Mouse (Mus musculus) MEL (cell line): ENCODE measurements around the gene Haghl. TPM values are rescaled to one million over a fixed set of nuclear protein-coding genes. Genes with fewer than 3 reads are reported as not detected.
A peak's percentile ranks its signal among the peaks of the same experiment; 100 is the strongest.

Experiments
- DNase-seq: peaks from one replicate; pipeline ENCODE4 v3.0.0; 2011; ENCODE audit warnings: low read depth, low spot score
- H3K27ac ChIP-seq: 2 replicates; pipeline ENCODE4 v1.5.1; 2012; ENCODE audit warnings: low read depth, mild to moderate bottlenecking, control low read depth, low read length, moderate library complexity; ENCODE audit not compliant: control insufficient read depth
- H3K27me3 ChIP-seq, 2 experiments: fragments of 150-350 bp in 1 of 2; sonication (generic) in 1 of 2; 2 replicates each; pipeline ENCODE4 v1.6.1; 2012; ENCODE audit warnings: low read length in 2 of 2, mild to moderate bottlenecking in 2 of 2, improper control_type of control experiment in 1 of 2, moderate library complexity in 1 of 2; ENCODE audit not compliant: insufficient read depth in 2 of 2, control insufficient read depth in 1 of 2
- H3K36me3 ChIP-seq, 2 experiments: 2 replicates each; pipeline ENCODE4 v1.6.1; 2012 to 2014; ENCODE audit warnings: low read length in 2 of 2, improper control_type of control experiment in 1 of 2, inconsistent platforms in 1 of 2, mild to moderate bottlenecking in 1 of 2; ENCODE audit not compliant: insufficient read depth in 2 of 2, control insufficient read depth in 1 of 2
- H3K4me1 ChIP-seq, 2 experiments: fragments of 150-350 bp in 1 of 2; sonication (generic) in 1 of 2; 2 replicates each; pipeline ENCODE4 v1.6.1; 2012; ENCODE audit warnings: low read length in 2 of 2, improper control_type of control experiment in 1 of 2, mild to moderate bottlenecking in 1 of 2; ENCODE audit not compliant: insufficient read depth in 2 of 2, control insufficient read depth in 1 of 2
- H3K4me3 ChIP-seq, 2 experiments: fragments of 150-350 bp in 1 of 2; sonication (generic) in 1 of 2; 2 replicates each; pipeline ENCODE4 v1.5.1; 2012; ENCODE audit warnings: low read depth in 2 of 2, low read length in 2 of 2, mild to moderate bottlenecking in 2 of 2, moderate library complexity in 2 of 2, control low read depth in 1 of 2, improper control_type of control experiment in 1 of 2; ENCODE audit not compliant: control insufficient read depth in 1 of 2, insufficient read depth in 1 of 2
- H3K79me2 ChIP-seq: 2 replicates; pipeline ENCODE4 v1.6.1; 2012; ENCODE audit warnings: mild to moderate bottlenecking, low read length, moderate library complexity; ENCODE audit not compliant: control insufficient read depth, poor library complexity, insufficient read depth
- H3K9ac ChIP-seq: 2 replicates; pipeline ENCODE4 v1.6.1; 2012; ENCODE audit warnings: low read depth, mild to moderate bottlenecking, control low read depth, low read length, moderate library complexity; ENCODE audit not compliant: control insufficient read depth, poor library complexity, severe bottlenecking
- H3K9me3 ChIP-seq: fragments of 150-350 bp; sonication (generic); replicated peaks from 2 replicates; pipeline ENCODE4 v1.6.1; 2012; ENCODE audit warnings: mild to moderate bottlenecking, low read length, improper control_type of control experiment, moderate library complexity; ENCODE audit not compliant: insufficient read depth
- CHD1 ChIP-seq: IDR thresholded peaks from 2 replicates; pipeline ENCODE4 v1.6.1; 2012; ENCODE audit warnings: low read depth, mild to moderate bottlenecking, inconsistent platforms, low read length, improper control_type of control experiment
- E2F4 ChIP-seq: IDR thresholded peaks from 2 replicates; pipeline ENCODE4 v1.6.1; 2011; ENCODE audit warnings: low read depth, low read length, improper control_type of control experiment, borderline replicate concordance
- ELF1 ChIP-seq: IDR thresholded peaks from 2 replicates; pipeline ENCODE4 v1.6.1; 2014; ENCODE audit warnings: low read depth, mild to moderate bottlenecking, inconsistent platforms, low read length, improper control_type of control experiment, moderate library complexity
- ETS1 ChIP-seq: IDR thresholded peaks from 2 replicates; pipeline ENCODE4 v1.6.1; 2012; ENCODE audit warnings: low read depth, mild to moderate bottlenecking, inconsistent platforms, low read length, improper control_type of control experiment, moderate library complexity
- GABPA ChIP-seq: IDR thresholded peaks from 2 replicates; pipeline ENCODE4 v1.6.1; 2012; ENCODE audit warnings: low read depth, mild to moderate bottlenecking, inconsistent platforms, low read length, improper control_type of control experiment, moderate library complexity
- GATA1 ChIP-seq: IDR thresholded peaks from 2 replicates; pipeline ENCODE4 v1.6.1; 2011; ENCODE audit warnings: low read depth, low read length, improper control_type of control experiment
- HCFC1 ChIP-seq: IDR thresholded peaks from 2 replicates; pipeline ENCODE4 v1.6.1; 2012; ENCODE audit warnings: low read depth, mild to moderate bottlenecking, inconsistent platforms, low read length, improper control_type of control experiment, moderate library complexity
- KAT2A ChIP-seq: conservative IDR thresholded peaks from 2 replicates; pipeline ENCODE4 v1.6.1; 2012; ENCODE audit warnings: low read depth, low read length, improper control_type of control experiment, inconsistent platforms
- MAFK ChIP-seq: IDR thresholded peaks from 2 replicates; pipeline ENCODE4 v1.6.1; 2011; ENCODE audit warnings: low read depth, mild to moderate bottlenecking, low read length, improper control_type of control experiment, borderline replicate concordance
- MAZ ChIP-seq: IDR thresholded peaks from 2 replicates; pipeline ENCODE4 v1.6.1; 2012; ENCODE audit warnings: low read depth, mild to moderate bottlenecking, inconsistent platforms, low read length, improper control_type of control experiment
- MEF2A ChIP-seq: IDR thresholded peaks from 2 replicates; pipeline ENCODE4 v1.6.1; 2014; ENCODE audit warnings: low read depth, mild to moderate bottlenecking, inconsistent platforms, low read length, improper control_type of control experiment; ENCODE audit not compliant: poor library complexity, insufficient replicate concordance, severe bottlenecking; ENCODE audit errors: extremely low read depth
- MYB ChIP-seq: IDR thresholded peaks from 2 replicates; pipeline ENCODE4 v1.6.1; 2011; ENCODE audit warnings: mild to moderate bottlenecking, low read depth, low read length, improper control_type of control experiment
- POLR2AphosphoS2 ChIP-seq: IDR thresholded peaks from 2 replicates; pipeline ENCODE4 v1.6.1; 2011; ENCODE audit warnings: low read length, improper control_type of control experiment
- RCOR1 ChIP-seq: IDR thresholded peaks from 2 replicates; pipeline ENCODE4 v1.6.1; 2012; ENCODE audit warnings: low read depth, mild to moderate bottlenecking, inconsistent platforms, low read length, improper control_type of control experiment
- UBTF ChIP-seq: IDR thresholded peaks from 2 replicates; pipeline ENCODE4 v1.6.1; 2012; ENCODE audit warnings: low read depth, mild to moderate bottlenecking, inconsistent platforms, low read length, improper control_type of control experiment, moderate library complexity, borderline replicate concordance; ENCODE audit not compliant: insufficient read depth
- ZC3H11A ChIP-seq: IDR thresholded peaks from 2 replicates; pipeline ENCODE4 v1.6.1; 2012; ENCODE audit warnings: low read depth, mild to moderate bottlenecking, inconsistent platforms, low read length, improper control_type of control experiment
- ZMIZ1 ChIP-seq: IDR thresholded peaks from 2 replicates; pipeline ENCODE4 v1.6.1; 2012; ENCODE audit warnings: low read depth, mild to moderate bottlenecking, inconsistent platforms, low read length, improper control_type of control experiment, moderate library complexity
- polyA plus RNA-seq, 2 experiments: library from polyadenylated mRNA; stranded (reverse) in 1 of 2; unstranded in 1 of 2; fragments of >175 nt in 1 of 2; fragments of >200 nt in 1 of 2; gene quantifications; 2 replicates each; pipeline versions ENCODE4 v1.2.1 to v1.2.4; 2012; ENCODE audit warnings: low replicate concordance in 2 of 2, low read depth in 1 of 2; ENCODE audit not compliant: insufficient read length in 2 of 2, insufficient read depth in 1 of 2, missing spikeins in 1 of 2
- total RNA-seq: library from RNA; depleted of rRNA; stranded (reverse); fragments of 300-350 nt; gene quantifications from 2 replicates; pipeline ENCODE4 v1.2.3, GENCODE M21; 2012

Gene Haghl
- total and polyA plus RNA-seq, 3 experiments, result 10.7 to 13.2 TPM; not detected in 1

DNA sequence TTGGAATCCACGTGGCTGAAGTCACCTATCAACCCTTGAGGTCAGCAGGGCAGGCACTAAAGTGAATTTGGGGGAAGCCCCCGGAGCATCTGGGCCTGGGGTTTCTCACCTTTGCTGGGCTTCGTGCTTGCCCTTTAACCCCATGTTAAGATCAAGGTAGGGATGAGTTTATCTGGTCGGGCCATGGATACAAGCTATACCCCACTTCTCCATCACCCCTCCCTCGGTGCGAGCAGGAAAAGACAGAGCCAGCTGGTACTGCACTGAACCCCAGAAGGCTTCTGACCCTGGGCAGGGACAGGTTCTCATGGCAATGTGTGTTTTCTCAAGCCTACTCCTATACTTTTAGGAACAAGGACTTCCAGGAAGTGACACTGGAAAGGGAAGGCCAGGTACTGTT lies 4.1 kb downstream of the Haghl start:
- Histone ChIP-seq H3K9ac (no peak overlapping the region), H3K27me3 (no peaks in the 10 kb centered on the region), H3K9me3 (no peaks in the 10 kb centered on the region), H3K4me3 (no peak overlapping the region), H3K4me1 (no peaks in the 10 kb centered on the region), H3K27ac (no peak overlapping the region), H3K79me2 (no peaks in the 10 kb centered on the region), H3K36me3 (peaks cover 0 to 2% of the 10 kb centered on the region in 2 experiments; a peak in 2 of 4 replicates)
- TF ChIP-seq HCFC1 (no peak), ELF1 (0 out of 2 replicates have a peak, but pooled peaks have one; percentile 4)
- DNase-seq, result no peak

DNA sequence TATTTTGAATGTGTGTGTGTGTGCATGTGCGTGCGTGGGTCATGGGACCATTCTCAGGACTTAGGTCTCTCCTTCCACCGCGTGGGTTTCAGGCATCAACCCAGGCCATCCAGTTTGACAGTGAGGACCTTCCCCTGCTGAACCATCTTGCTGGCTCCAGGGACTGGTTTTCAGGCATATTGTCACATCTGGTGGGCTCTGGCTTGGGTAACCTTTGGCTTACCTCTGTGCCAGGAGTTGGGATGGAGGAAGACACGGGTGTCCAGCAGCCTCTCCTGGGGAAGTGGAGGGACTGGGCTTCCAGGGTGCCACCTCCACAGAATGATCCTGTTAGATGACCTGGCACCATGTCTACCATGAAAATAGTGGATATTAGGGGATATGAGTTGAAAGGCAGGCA lies 7.5 kb downstream of the Haghl start:
- peaks cover 0 to 10% of the 10 kb centered on the region in 2 experiments; a peak in 3 of 4 replicates for H3K4me1 ChIP-seq
- H3K27me3 ChIP-seq, result no peaks in the 10 kb centered on the region
- no peak for TF ChIP-seq KAT2A
- TF ChIP-seq ETS1, result no peak
- no peak for TF ChIP-seq MAZ
- TF ChIP-seq GATA1, result no peak
- TF ChIP-seq E2F4, result no peak
- TF ChIP-seq HCFC1, result no peak
- TF ChIP-seq RCOR1, result no peak
- TF ChIP-seq GABPA, result no peak
- H3K9ac ChIP-seq, result no peak overlapping the region
- H3K4me3 ChIP-seq, result no peak overlapping the region
- H3K79me2 ChIP-seq, result peaks cover 8% of the 10 kb centered on the region
- no peaks in the 10 kb centered on the region for H3K9me3 ChIP-seq
- DNase-seq, result no peak
- H3K27ac ChIP-seq, result no peak overlapping the region
- peaks cover 0 to 2% of the 10 kb centered on the region in 2 experiments; a peak in 2 of 4 replicates for H3K36me3 ChIP-seq

DNA sequence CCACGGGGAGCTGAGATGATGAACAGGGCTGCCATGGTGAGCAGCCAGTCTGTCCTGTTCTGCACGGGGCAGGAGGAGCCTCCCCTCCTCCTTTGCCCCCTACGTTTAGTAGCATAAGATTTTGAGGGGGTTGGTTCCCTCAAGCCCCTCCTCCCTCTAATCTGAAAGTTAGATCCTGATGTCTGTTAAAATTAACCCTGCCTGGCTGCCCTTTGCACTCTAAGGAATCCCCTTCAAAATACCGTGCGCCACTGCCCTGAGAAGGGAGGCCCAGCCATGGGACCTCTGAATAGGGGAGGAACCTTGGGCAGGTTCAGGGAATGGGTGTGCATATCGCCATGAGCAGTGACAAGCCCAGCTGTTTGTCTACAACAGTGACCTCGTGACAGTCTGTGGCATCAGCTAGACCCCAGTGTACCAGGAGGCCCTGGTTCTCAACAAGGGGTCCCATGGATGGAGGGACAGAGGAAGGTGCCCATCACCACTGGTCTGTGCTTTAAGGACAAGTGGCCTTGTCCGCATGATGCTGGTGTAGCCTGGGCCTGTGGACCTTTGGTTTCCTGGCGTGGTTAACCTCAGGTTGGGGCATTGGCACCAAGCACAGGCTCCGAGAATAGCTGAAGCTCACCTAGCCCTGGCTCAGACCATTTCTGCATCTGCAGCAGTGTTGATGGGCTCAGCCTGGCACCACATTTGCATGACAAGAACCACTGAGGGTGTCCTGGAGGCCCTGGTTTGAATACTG lies 10.0 kb downstream of the Haghl start:
- Histone ChIP-seq H3K36me3 (no peaks in the 10 kb centered on the region; a peak in 2 of 4 replicates), H3K9ac (no peak overlapping the region), H3K27ac (no peak overlapping the region), H3K9me3 (no peaks in the 10 kb centered on the region), H3K4me3 (no peak overlapping the region), H3K4me1 (peaks cover 0 to 10% of the 10 kb centered on the region in 2 experiments; a peak in 3 of 4 replicates), H3K79me2 (peaks cover 8% of the 10 kb centered on the region), H3K27me3 (no peaks in the 10 kb centered on the region)
- TF ChIP-seq ZC3H11A, result no peak
- TF ChIP-seq UBTF, result no peak
- TF ChIP-seq MAFK, result no peak
- TF ChIP-seq ZMIZ1, result no peak
- TF ChIP-seq KAT2A, result no peak
- TF ChIP-seq CHD1, result no peak
- TF ChIP-seq POLR2AphosphoS2, result no peak
- TF ChIP-seq HCFC1, result no peak
- TF ChIP-seq MEF2A, result no peak
- TF ChIP-seq ELF1, result no peak
- no peak for TF ChIP-seq GATA1
- no peak for TF ChIP-seq MYB
- TF ChIP-seq ETS1, result no peak
- DNase-seq, result no peak
